Mouse (Mus musculus): Measurements from ENCODE around the gene Fgfr2. TPM values are rescaled to one million over a fixed set of nuclear protein-coding genes. Genes with fewer than 3 reads are reported as not detected.
A peak's percentile ranks its signal among the peaks of the same experiment; 100 is the strongest.

The Fgfr2 gene
- polyA plus RNA-seq, 1 experiment, result 12.0 TPM

DNA sequence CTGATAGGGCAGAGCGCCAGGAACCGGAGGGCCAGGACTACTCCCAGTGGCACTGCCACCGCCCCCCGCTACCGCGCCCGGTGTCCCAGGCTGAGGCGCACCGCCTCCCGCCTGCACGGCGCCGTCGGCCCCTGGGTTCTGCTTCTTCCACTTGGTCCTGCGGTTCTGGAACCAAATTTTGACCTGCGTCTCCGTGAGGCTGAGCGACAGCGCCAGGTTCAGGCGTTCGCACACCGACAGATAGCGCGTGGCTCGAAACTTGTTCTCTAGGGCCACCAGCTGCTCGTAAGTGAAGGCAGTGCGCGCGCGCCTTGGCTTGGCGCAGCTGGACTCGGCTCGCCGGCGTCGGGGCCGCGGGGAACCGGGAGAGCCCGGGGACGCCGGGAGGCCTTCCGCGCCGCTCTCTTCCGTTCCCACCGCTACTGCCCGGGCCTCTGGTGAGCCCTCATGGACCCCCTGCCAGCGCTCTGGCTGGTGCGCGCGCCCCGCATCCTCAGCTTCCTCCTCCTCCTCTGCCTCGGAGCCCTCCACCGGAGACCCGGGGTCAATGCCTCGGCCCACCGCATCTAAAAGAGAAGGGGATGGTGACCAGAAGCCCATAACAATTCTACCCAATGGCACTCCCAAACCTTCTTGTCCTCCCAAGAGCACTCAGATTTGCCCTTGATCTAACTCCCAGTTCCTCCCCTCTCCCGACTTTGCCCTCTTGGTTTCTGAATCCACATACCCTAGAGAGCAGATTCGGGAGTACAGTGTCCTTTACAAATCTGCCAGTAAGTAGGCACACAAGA lies 525.7 kb downstream of the Fgfr2 start:
- H3K27ac ChIP-seq (replicated peaks; ENCODE audit: low read depth, low read length), result no peak overlapping the region
- peaks cover 2% of the 10 kb centered on the region; the same call in 1 of the 2 replicates for H3K4me1 ChIP-seq (ENCODE audit: control insufficient read depth, insufficient read depth, insufficient read length, low read length)
- peak overlapping the region; percentile 33 for H3K4me3 ChIP-seq (ENCODE audit: insufficient read depth, low read depth, low read length)

DNA sequence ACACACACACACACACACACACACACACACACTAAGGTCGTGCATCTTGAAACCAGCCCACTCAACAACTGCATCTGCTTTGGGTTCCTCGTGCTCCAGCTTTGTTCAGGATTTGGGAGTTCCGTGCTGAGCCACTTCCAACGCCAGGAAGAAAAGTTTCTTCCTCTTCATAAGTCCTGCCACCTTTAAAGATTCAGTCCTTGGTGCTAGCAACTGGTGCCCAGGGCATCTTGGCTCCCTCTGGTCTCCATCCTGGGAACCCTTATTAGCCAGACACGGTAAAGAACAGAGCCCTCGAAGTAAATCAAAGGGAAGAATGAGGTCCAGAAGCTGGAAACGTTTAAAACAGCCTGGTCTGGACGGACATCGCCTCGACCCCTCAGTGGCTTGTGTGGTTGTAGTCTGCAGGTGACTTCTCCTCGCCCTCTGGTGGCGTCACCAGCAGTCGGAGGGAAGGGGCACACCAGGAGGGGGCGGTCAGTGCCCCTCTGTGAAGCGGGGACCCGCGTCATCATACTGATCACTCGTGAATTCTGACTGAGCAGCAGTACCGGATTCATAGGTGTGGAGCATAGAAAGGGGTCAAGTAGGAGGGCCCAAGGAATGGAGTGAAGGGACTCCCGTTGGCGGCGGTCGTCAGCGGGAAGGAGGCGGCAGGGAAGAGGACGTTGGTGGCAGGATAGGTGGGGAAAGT lies 526.4 kb downstream of the Fgfr2 start:
- Histone ChIP-seq H3K27ac (replicated peaks; ENCODE audit: low read depth, low read length) (no peak overlapping the region), H3K4me3 (ENCODE audit: insufficient read depth, low read depth, low read length) (peak overlapping the region; percentile 33), H3K4me1 (ENCODE audit: control insufficient read depth, insufficient read depth, insufficient read length, low read length) (peaks cover 2% of the 10 kb centered on the region; the same call in 1 of the 2 replicates)

DNA sequence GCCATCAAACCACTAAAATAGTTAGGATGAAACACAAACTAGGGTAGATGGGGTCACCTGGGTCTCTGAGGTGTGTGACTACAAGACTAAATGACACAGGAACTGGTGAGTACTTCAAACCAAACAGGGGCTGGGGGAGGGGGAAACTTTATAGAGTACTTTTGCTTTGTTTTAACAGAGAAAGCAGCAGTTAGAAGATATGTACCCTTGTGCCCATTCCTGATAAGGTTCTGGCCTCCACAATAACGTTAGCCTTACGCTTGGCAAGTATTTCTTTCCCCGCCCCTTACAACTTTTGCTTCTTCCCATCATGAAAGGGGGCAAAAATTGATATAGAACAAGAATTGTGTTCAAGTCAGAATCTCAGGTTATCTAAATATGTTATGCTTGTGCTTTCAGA lies 527.4 kb downstream of the Fgfr2 start:
- no peak overlapping the region for H3K27ac ChIP-seq (replicated peaks; ENCODE audit: low read depth, low read length)
- H3K4me1 ChIP-seq (ENCODE audit: control insufficient read depth, insufficient read depth, insufficient read length, low read length), result peaks cover 2% of the 10 kb centered on the region; the same call in 1 of the 2 replicates
- no peak overlapping the region for H3K4me3 ChIP-seq (ENCODE audit: insufficient read depth, low read depth, low read length)

DNA sequence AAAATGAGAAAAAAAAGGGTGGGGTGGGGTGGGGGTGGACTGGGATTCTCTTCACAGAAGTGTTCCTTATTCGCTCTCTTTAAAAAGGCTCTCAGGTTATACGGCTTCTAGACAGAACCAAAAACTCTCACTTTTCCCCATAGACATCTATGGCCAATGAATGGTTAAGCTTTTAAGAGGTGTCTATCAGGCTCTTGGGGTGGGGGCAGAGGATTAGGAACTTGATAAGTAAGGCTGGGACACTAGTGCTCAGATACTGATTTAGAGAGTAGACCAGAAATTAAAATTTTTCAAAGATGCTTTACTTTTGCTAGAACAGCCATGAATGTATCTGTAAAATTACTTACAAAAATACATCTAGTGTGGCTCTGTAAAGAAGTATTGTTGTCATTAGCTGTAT lies 528.8 kb downstream of the Fgfr2 start:
- Histone ChIP-seq H3K4me3 (ENCODE audit: insufficient read depth, low read depth, low read length) (no peak overlapping the region), H3K27ac (replicated peaks; ENCODE audit: low read depth, low read length) (no peak overlapping the region), H3K4me1 (ENCODE audit: control insufficient read depth, insufficient read depth, insufficient read length, low read length) (no peaks in the 10 kb centered on the region)

DNA sequence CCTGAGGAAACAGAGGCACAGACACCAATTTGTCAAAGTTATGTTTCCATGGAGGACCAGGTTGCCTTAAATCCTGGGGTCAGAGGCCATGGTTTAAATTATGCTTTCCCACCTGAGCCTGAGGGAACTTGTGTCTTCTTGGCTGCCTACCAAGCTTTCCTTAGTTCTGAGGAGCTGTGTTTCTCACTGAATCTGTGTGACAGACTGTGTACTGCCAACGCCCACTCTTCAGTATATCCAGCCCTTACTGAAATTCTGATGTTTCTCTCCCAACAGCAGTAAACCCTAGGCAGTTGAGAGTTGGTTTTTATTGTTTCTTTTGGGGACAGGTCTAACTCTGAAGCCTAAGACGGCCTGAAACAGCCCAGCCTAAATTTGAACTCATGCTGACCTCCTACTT lies 529.4 kb downstream of the Fgfr2 start:
- Histone ChIP-seq H3K4me3 (ENCODE audit: insufficient read depth, low read depth, low read length) (no peak overlapping the region), H3K4me1 (ENCODE audit: control insufficient read depth, insufficient read depth, insufficient read length, low read length) (no peaks in the 10 kb centered on the region), H3K27ac (replicated peaks; ENCODE audit: low read depth, low read length) (no peak overlapping the region)

DNA sequence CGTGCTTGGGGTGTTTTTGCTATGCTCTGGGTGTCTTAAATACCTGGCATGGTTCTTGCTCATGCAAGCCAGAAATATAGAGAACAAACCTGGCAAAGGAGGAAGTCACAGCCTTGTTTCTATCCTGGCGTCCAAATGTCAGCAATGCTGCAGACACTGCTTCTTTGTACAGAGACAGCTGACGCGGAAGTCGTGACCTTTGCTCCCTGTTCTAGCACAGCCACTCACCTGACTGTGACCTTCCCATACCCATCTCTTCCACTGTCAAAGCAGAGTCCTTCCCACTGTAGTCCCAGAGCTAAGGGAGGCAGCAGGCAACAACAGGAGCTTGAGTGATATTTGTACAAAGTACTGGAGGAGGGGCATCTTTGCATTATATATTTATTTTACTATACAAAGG lies 533.5 kb downstream of the Fgfr2 start:
- Histone ChIP-seq H3K4me3 (ENCODE audit: insufficient read depth, low read depth, low read length) (no peak overlapping the region), H3K27ac (replicated peaks; ENCODE audit: low read depth, low read length) (no peak overlapping the region), H3K4me1 (ENCODE audit: control insufficient read depth, insufficient read depth, insufficient read length, low read length) (no peaks in the 10 kb centered on the region)

DNA sequence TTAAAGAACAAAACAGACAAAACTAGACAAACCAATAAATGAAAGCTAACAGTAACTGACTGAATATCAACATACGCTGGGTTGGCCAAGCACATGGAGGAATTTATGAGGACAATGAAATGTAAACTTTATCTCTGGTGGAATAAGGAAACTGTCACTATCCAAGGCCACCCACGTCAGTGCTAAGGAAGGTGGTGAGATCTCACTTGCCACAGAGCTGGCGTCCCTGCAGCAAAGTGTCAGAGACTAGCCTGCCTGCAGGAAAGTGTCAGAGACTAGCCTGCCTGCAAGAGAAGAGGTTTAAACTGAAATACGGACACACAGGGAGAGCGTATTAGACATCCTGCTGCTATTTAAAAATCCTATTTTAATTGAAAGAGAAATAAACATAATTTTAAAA lies 536.0 kb downstream of the Fgfr2 start:
- H3K4me3 ChIP-seq (ENCODE audit: insufficient read depth, low read depth, low read length), result no peak overlapping the region
- no peaks in the 10 kb centered on the region for H3K4me1 ChIP-seq (ENCODE audit: control insufficient read depth, insufficient read depth, insufficient read length, low read length)
- H3K27ac ChIP-seq (replicated peaks; ENCODE audit: low read depth, low read length), result no peak overlapping the region

DNA sequence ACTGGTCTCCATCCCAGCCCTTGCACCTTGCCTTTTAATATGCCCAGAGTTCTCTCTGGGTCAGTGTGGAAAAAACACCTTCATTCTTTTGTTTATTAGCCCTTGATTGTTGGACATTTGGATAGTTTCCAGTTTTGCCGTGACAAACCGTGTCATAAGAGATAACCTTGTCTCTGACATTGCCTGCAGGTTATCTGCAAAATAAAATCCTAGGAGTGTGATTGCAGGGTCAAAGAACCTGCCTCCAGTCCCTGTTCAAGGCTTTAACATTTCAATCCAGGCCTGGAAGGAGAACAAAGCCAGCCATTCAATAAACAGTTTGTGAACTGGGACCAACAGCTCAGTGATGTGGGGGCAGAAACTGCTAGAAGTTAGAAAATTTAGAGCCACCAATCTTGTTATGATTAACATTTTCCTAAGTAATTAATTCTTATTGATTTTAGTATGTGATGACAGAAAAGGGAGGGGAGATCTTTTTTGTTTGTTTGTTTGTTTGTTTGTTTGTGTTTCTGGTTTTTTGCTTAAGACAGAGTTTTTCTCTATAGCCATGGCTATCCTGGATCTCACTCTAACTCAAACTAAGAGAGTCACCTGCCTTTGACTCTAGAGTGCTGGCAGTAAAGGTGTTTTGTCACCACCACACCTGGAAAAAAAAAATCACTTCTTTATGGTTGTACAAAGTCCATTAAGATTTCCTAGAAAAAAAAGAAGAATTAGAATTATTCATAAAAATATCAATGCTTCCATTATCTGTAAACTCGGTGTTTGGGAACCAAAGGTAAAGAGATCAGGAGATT lies 537.3 kb downstream of the Fgfr2 start:
- no peak overlapping the region for H3K27ac ChIP-seq (replicated peaks; ENCODE audit: low read depth, low read length)
- no peaks in the 10 kb centered on the region for H3K4me1 ChIP-seq (ENCODE audit: control insufficient read depth, insufficient read depth, insufficient read length, low read length)
- no peak overlapping the region for H3K4me3 ChIP-seq (ENCODE audit: insufficient read depth, low read depth, low read length)

DNA sequence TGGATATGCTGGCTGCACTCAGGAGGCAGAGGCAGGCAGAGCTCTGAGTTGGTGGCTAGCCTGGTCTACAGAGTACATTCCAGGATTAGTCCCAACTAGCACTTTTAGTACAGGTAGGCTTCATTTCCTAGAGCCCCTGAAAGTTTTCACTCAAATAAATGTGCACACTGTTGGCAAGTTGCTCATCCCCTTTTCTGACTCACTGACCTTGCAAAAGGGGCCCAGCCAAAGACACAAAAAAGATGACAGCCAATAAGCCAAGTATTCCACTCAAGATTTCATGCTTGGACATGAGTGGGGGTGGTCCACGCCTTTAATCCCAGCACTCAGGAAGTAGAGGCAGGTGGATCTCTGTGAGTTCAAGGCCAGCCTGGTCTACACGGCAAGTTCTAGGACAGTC lies 541.7 kb downstream of the Fgfr2 start:
- no peak overlapping the region for H3K27ac ChIP-seq (replicated peaks; ENCODE audit: low read depth, low read length)
- H3K4me1 ChIP-seq (ENCODE audit: control insufficient read depth, insufficient read depth, insufficient read length, low read length), result no peaks in the 10 kb centered on the region
- H3K4me3 ChIP-seq (ENCODE audit: insufficient read depth, low read depth, low read length), result no peak overlapping the region

DNA sequence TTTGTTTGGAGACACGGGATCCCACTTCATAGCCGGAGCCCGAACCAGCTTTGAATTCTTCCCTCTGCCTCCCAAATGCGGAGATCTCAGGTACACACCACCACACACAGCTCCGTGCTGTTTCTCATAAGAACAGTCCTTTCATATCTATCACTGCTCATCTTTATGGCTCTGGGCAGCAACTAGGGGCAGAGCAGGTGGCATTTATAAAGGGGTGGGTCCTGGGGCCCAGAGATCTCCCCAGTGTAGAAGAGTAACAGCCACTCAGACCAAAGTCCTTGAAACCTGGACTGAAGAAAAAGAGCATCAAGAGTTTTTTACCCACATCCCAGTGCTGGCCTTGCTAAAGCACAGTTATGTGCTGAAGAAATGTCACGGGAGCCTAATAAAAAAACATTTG lies 542.6 kb downstream of the Fgfr2 start:
- no peak overlapping the region for H3K27ac ChIP-seq (replicated peaks; ENCODE audit: low read depth, low read length)
- H3K4me1 ChIP-seq (ENCODE audit: control insufficient read depth, insufficient read depth, insufficient read length, low read length), result no peaks in the 10 kb centered on the region

DNA sequence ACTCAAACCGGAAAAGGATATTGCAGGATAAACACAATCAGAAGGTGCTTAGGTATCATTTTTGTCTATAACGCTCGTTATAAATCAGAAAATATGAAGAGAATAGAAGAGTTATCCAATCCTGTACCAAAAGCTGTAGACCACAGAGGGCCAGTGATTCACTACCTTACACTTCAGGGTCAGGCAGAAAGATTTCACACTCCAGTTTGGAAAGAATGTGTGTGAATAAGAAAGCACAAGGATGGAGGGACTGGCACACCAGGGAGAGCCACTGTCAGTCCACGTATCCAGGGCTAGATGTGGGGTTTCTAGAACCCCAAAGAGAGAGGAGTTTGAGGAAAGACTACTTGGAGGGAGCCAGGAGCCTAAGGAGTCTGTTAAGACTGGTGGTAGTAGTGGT lies 546.3 kb downstream of the Fgfr2 start:
- Histone ChIP-seq H3K27ac (replicated peaks; ENCODE audit: low read depth, low read length) (no peak overlapping the region), H3K4me1 (ENCODE audit: control insufficient read depth, insufficient read depth, insufficient read length, low read length) (no peaks in the 10 kb centered on the region), H3K4me3 (ENCODE audit: insufficient read depth, low read depth, low read length) (no peak overlapping the region)

More for the DNA sequence above, 542.6 kb downstream of the Fgfr2 start:
- H3K4me3 ChIP-seq (ENCODE audit: insufficient read depth, low read depth, low read length), result no peak overlapping the region

DNA sequence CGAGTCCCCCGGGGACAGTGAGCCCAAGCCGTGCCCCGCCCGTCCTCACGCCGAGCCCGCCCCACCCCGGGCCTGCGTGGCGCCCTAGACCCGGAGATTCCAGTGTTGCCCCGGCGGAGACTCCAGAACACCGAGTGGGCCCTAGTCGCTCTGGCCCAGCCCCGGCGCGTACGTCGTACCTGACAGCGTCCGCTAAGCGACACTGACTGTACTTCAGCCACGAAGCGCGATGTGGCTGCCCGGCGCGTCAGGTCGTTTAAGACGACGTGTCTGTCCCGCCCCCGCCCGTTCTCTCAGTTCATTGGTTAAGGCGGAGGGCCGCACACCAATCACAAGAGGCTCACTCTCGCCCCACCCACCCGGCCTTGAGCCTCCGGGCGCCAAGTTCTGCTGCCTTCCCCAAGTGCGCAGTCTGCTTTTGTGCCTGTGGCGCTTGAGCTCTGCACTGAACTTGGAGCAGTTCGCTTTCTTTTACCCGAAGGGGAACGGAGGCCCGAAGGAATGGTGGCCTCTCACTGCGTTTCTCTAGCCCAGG lies 547.0 kb downstream of the Fgfr2 start, which contains the start of gene Oat:
TSS of gene Oat (minus strand) at position 283 of the 535 bp plus-strand sequence.
- Histone ChIP-seq H3K4me1 (ENCODE audit: control insufficient read depth, insufficient read depth, insufficient read length, low read length) (0 out of 2 replicates have a peak, but pooled peaks cover under 1% of the 10 kb centered on the region), H3K4me3 (ENCODE audit: insufficient read depth, low read depth, low read length) (peak within 1 kb of the TSS; percentile 81), H3K27ac (replicated peaks; ENCODE audit: low read depth, low read length) (peak within 1 kb of the TSS; percentile 70)

DNA sequence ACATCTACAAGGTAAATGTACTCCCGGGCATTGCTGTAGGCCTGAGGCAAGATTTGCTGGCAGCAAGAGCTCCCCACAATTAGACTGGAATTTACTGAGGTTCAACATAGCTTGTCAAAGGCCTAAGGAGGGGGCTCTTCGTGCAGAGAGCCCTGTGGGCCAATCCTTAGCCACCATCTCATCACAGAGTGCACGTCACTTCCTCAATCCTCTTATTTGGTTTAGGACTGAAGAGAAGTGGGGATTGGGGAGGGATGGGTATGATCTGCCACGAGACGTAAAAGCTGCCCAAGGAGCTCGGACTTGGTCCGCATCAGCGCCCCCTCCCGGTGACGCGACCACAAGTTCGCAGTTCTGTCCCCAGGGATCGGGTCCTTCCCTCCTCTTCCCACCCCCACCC lies 547.5 kb downstream of the Fgfr2 start:
- 0 out of 2 replicates have a peak, but pooled peaks cover 2% of the 10 kb centered on the region for H3K4me1 ChIP-seq (ENCODE audit: control insufficient read depth, insufficient read depth, insufficient read length, low read length)
- peak overlapping the region; percentile 81 for H3K4me3 ChIP-seq (ENCODE audit: insufficient read depth, low read depth, low read length)
- peak overlapping the region; percentile 23 for H3K27ac ChIP-seq (replicated peaks; ENCODE audit: low read depth, low read length)

DNA sequence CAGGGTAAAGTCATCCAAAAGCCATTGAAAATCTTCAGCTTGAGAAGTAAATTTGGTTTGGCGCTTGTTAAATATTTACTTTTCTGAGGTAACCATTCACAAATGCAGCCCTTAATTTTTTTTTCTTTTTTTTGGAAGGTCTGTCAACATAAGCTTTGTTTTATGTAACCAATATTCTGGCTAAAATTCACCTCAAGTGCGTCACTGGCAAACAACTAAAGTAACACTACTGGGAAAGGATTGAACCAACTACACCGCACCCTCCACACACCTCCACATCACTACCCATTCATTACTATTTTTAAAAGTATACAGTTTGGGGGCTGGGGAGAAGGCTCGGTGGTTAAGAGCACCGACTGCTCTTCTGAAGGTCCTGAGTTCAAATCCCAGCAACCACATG lies 548.5 kb downstream of the Fgfr2 start:
- Histone ChIP-seq H3K4me1 (ENCODE audit: control insufficient read depth, insufficient read depth, insufficient read length, low read length) (peaks cover 2% of the 10 kb centered on the region; the same call in 1 of the 2 replicates), H3K4me3 (ENCODE audit: insufficient read depth, low read depth, low read length) (no peak overlapping the region), H3K27ac (replicated peaks; ENCODE audit: low read depth, low read length) (no peak overlapping the region)

DNA sequence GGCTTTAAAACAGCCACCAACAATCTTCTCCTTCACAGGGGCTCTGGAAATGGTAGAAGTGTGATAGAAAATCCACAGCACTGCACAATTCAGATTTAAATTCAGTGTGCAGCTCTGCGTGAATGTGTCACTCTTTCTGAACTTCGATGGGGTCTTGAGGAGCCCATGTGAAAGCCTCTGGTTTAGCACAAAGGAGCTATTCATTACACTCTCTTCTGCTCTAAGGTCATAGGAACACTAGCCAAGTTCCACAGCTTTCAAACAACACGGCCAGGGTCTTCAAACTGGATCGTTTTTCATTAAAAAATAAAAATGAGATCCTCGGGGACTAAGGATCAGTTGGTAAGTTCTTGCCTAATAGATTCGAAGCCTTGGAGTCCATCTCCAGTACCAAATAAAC lies 549.9 kb downstream of the Fgfr2 start:
- Histone ChIP-seq H3K4me3 (ENCODE audit: insufficient read depth, low read depth, low read length) (no peak overlapping the region), H3K4me1 (ENCODE audit: control insufficient read depth, insufficient read depth, insufficient read length, low read length) (peaks cover 2% of the 10 kb centered on the region; the same call in 1 of the 2 replicates), H3K27ac (replicated peaks; ENCODE audit: low read depth, low read length) (no peak overlapping the region)
